Mouse (Mus musculus) cerebellum, adult 2 months (tissue): Measurements from ENCODE around the gene Tenm2.

Source experiments
- CTCF ChIP-seq: fragments of 200-500 bp; IDR thresholded peaks from 2 replicates; pipeline ENCODE4 v1.5.1; 2011; ENCODE audit warnings: low read depth, mild to moderate bottlenecking, control low read depth, low read length, moderate library complexity, borderline replicate concordance; ENCODE audit not compliant: insufficient read depth
- POLR2A ChIP-seq: fragments of 200-500 bp; IDR thresholded peaks from 2 replicates; pipeline ENCODE4 v1.6.1; 2011; ENCODE audit warnings: low read length, control low read depth, borderline replicate concordance; ENCODE audit not compliant: insufficient read depth

DNA sequence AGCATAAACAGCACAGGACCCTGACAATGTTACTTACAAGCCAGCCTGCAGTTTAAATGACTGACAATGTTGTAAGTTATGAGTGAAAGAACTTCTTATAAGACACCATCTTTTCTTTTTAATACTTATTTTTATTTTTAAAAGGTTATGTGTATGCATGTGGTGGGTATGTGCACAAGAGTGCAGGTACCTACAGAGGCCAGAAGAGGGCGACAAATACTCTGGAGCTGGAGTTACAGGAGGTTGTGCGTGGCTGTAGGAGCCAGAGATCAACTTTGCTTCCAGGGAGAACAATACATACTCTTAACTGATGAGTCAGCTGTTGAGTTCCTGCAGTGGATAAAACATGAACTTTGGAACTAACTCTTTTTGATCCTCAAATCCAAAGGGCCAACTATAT lies 981.7 kb downstream of the Tenm2 start:
- TF ChIP-seq POLR2A (no peak), CTCF (no peak)
